Mouse (Mus musculus): ENCODE data around the gene Dtx1.

Dtx1 gene

GRCm38 (mm10) chr5:120674229-120675145 is 37.2 kb downstream of the Dtx1 start:
- DNase-seq: no peak

- peak in 1 of 2 experiments; percentile 62 for DNase-seq
Observed at GRCm38 (mm10) chr5:120673626-120674025, 38.1 kb downstream of the Dtx1 start.

GRCm38 (mm10) chr5:120671865-120672264 is 39.9 kb downstream of the Dtx1 start:
- DNase-seq: no peak

- no peak for DNase-seq
Observed at GRCm38 (mm10) chr5:120670132-120670531, 41.6 kb downstream of the Dtx1 start.

- no peak for DNase-seq
Observed at GRCm38 (mm10) chr5:120668761-120669160, 43.0 kb downstream of the Dtx1 start.

GRCm38 (mm10) chr5:120664888-120665287 is 46.8 kb downstream of the Dtx1 start:
- DNase-seq: no peak

GRCm38 (mm10) chr5:120660816-120661215 is 50.9 kb downstream of the Dtx1 start:
- no peak for DNase-seq

- no peak for DNase-seq
Observed at GRCm38 (mm10) chr5:120656281-120656751, 55.4 kb downstream of the Dtx1 start.

- no peak for DNase-seq
Observed at GRCm38 (mm10) chr5:120653873-120654272, 57.9 kb downstream of the Dtx1 start.

- no peak for DNase-seq
Observed at GRCm38 (mm10) chr5:120652915-120653701, 58.6 kb downstream of the Dtx1 start.

- DNase-seq: no peak
Observed at GRCm38 (mm10) chr5:120651230-120651629, 60.5 kb downstream of the Dtx1 start.

- no peak for DNase-seq
Observed at GRCm38 (mm10) chr5:120649938-120650337, 61.8 kb downstream of the Dtx1 start.

- DNase-seq: no peak
Observed at GRCm38 (mm10) chr5:120649374-120649933, 62.3 kb downstream of the Dtx1 start.

- DNase-seq: peak in 1 of 2 experiments; percentile 17
Observed at GRCm38 (mm10) chr5:120648569-120649373, 63.0 kb downstream of the Dtx1 start, which contains the start of gene Rasal1. TSS of gene Rasal1 (plus strand) at chr5:120648812.

GRCm38 (mm10) chr5:120647814-120648491 is 63.8 kb downstream of the Dtx1 start:
- DNase-seq: no peak

GRCm38 (mm10) chr5:120647361-120647760 is 64.4 kb downstream of the Dtx1 start:
- DNase-seq: no peak

- DNase-seq: peak; percentile 72 to 75
Observed at GRCm38 (mm10) chr5:120645851-120646250, 65.9 kb downstream of the Dtx1 start.

GRCm38 (mm10) chr5:120644227-120644626 is 67.5 kb downstream of the Dtx1 start:
- DNase-seq: no peak

GRCm38 (mm10) chr5:120643365-120644085 is 68.2 kb downstream of the Dtx1 start:
- DNase-seq: peak in 1 of 2 experiments; percentile 39

GRCm38 (mm10) chr5:120640094-120640493 is 71.6 kb downstream of the Dtx1 start:
- no peak for DNase-seq

- DNase-seq: no peak
Observed at GRCm38 (mm10) chr5:120635633-120636032, 76.1 kb downstream of the Dtx1 start.

Measured in kidney, adult 8-10 months (tissue).